Mouse (Mus musculus): ENCODE results near the gene Eepd1. TPM values are rescaled to one million over a fixed set of nuclear protein-coding genes. Genes with fewer than 3 reads are reported as not detected.

Eepd1 gene
- polyA plus RNA-seq, 1 experiment from 2014 or later: 5.8 TPM

DNA sequence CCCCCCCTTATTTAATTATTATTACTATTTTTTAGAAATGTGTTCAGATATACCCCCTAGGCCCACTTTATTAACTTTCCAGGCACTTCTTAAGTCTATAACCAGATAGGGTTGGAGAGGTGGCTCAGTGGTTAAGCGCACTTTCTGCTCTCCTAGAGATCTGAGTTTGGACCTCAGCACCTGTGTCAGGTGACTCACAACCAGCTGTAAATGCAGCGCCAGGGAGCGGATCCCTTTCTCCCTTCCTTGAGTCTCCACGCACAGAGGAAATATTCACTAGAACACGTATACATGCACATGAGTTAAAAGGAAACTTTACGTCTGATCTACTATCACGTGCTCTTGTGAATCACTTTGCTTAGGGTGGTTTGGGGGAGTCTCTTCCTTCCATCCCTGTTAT is 88.7 kb downstream of the Eepd1 start:
- H3K36me3 ChIP-seq (ENCODE audit: control insufficient read depth, insufficient read depth, low read length): no peaks in the 10 kb centered on the region
- H3K4me3 ChIP-seq (ENCODE audit: low read depth, low read length): no peak overlapping the region
- no peaks in the 10 kb centered on the region for H3K4me1 ChIP-seq (replicated peaks; ENCODE audit: control insufficient read depth, insufficient read depth, low read length)
- H3K27me3 ChIP-seq (ENCODE audit: control insufficient read depth, insufficient read depth, low read length): no peaks in the 10 kb centered on the region
- no peak overlapping the region for H3K4me2 ChIP-seq (replicated peaks; ENCODE audit: low read depth, low read length)
- no peak for DNase-seq (ENCODE audit: low spot score)
- 94% methylated on average over 7 of the region's 7 CpGs for WGBS
- ATAC-seq (ENCODE audit: low FRiP score): no peak
- no peak overlapping the region for H3K9ac ChIP-seq (ENCODE audit: low read depth, low read length)
- no peak overlapping the region for H3K27ac ChIP-seq (ENCODE audit: low read depth, low read length)
- no peaks in the 10 kb centered on the region for H3K9me3 ChIP-seq (ENCODE audit: control insufficient read depth, low read length)

DNA sequence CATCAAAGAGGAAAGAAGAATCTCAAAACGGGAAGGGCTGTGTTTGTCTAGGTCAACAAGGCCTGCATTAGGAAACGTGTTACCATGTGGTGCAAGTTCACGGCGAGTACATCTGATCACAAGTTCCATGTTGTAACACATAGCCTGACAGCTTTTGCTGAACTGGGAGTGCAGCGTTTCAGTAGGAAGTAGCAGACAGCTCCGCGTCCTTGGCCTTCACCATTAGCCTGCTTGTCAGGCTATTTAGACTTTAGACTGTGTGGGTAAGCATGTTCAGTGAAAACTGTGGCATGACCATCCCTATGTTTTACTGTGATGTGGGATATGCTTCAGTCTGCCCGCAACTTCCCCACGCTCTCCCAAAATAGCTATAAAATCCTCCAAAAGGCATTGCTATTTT is 89.1 kb downstream of the Eepd1 start:
- Histone ChIP-seq H3K36me3 (ENCODE audit: control insufficient read depth, insufficient read depth, low read length) (no peaks in the 10 kb centered on the region), H3K4me3 (ENCODE audit: low read depth, low read length) (no peak overlapping the region), H3K4me1 (replicated peaks; ENCODE audit: control insufficient read depth, insufficient read depth, low read length) (no peaks in the 10 kb centered on the region), H3K27ac (ENCODE audit: low read depth, low read length) (no peak overlapping the region), H3K9me3 (ENCODE audit: control insufficient read depth, low read length) (no peaks in the 10 kb centered on the region), H3K9ac (ENCODE audit: low read depth, low read length) (no peak overlapping the region), H3K27me3 (ENCODE audit: control insufficient read depth, insufficient read depth, low read length) (no peaks in the 10 kb centered on the region), H3K4me2 (replicated peaks; ENCODE audit: low read depth, low read length) (no peak overlapping the region)
- ATAC-seq (ENCODE audit: low FRiP score): no peak
- DNase-seq (ENCODE audit: low spot score): no peak
- WGBS: 87% methylated on average over 9 of the region's 9 CpGs

DNA sequence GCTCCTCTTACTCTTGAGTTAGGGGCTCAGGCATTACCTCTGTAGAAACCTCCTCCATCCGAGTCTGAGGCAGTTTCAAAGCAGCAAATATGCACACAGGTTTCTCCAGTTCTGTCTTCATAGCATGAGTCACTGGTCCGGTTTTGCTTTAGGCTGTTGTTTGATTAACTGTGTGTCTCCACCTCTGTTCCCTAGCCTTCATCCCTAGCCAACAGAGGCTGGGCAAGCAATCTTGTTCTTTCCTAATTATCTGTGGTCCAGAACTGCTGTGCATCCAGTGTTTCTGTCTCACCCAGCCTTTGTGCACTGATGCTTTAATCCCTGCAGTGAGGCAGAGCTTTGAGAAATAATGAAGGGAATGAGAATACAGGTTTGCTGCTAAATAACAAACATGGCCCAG is 90.0 kb downstream of the Eepd1 start:
- no peak overlapping the region for H3K27ac ChIP-seq (ENCODE audit: low read depth, low read length)
- DNase-seq (ENCODE audit: low spot score): no peak
- H3K9me3 ChIP-seq (ENCODE audit: control insufficient read depth, low read length): no peaks in the 10 kb centered on the region
- H3K36me3 ChIP-seq (ENCODE audit: control insufficient read depth, insufficient read depth, low read length): no peaks in the 10 kb centered on the region
- no peak for ATAC-seq (ENCODE audit: low FRiP score)
- no peak overlapping the region for H3K4me2 ChIP-seq (replicated peaks; ENCODE audit: low read depth, low read length)
- H3K9ac ChIP-seq (ENCODE audit: low read depth, low read length): no peak overlapping the region
- no peaks in the 10 kb centered on the region for H3K27me3 ChIP-seq (ENCODE audit: control insufficient read depth, insufficient read depth, low read length)
- no peak overlapping the region for H3K4me3 ChIP-seq (ENCODE audit: low read depth, low read length)
- 72% methylated on average over 2 of the region's 2 CpGs for WGBS
- H3K4me1 ChIP-seq (replicated peaks; ENCODE audit: control insufficient read depth, insufficient read depth, low read length): no peaks in the 10 kb centered on the region

DNA sequence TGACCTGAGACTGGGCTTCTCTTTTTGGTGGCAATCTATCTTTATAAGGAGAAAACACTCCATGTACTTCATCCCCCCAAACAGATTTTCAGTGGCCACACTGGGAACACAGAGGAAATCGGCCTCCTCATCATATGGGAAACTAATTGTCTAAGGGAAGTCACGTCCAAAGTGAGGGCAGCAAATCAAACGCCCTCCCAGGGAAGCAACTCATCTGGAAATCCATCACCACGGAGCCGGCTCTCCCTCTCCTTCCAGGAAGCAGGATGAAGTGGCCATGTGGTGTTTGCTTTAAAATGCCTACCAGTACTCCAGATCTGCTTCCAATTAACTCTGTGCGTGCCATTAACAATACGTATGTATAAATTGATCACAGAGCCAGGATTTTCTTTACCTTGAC is 92.4 kb downstream of the Eepd1 start:
- no peak overlapping the region for H3K9ac ChIP-seq (ENCODE audit: low read depth, low read length)
- H3K9me3 ChIP-seq (ENCODE audit: control insufficient read depth, low read length): no peaks in the 10 kb centered on the region
- H3K4me2 ChIP-seq (replicated peaks; ENCODE audit: low read depth, low read length): no peak overlapping the region
- DNase-seq (ENCODE audit: low spot score) (peak; percentile 9), ATAC-seq (ENCODE audit: low FRiP score) (no peak)
- no peaks in the 10 kb centered on the region for H3K36me3 ChIP-seq (ENCODE audit: control insufficient read depth, insufficient read depth, low read length)
- no peaks in the 10 kb centered on the region for H3K27me3 ChIP-seq (ENCODE audit: control insufficient read depth, insufficient read depth, low read length)
- H3K27ac ChIP-seq (ENCODE audit: low read depth, low read length): no peak overlapping the region
- H3K4me3 ChIP-seq (ENCODE audit: low read depth, low read length): no peak overlapping the region
- no peaks in the 10 kb centered on the region for H3K4me1 ChIP-seq (replicated peaks; ENCODE audit: control insufficient read depth, insufficient read depth, low read length)
- 51% methylated on average over 7 of the region's 7 CpGs for WGBS

DNA sequence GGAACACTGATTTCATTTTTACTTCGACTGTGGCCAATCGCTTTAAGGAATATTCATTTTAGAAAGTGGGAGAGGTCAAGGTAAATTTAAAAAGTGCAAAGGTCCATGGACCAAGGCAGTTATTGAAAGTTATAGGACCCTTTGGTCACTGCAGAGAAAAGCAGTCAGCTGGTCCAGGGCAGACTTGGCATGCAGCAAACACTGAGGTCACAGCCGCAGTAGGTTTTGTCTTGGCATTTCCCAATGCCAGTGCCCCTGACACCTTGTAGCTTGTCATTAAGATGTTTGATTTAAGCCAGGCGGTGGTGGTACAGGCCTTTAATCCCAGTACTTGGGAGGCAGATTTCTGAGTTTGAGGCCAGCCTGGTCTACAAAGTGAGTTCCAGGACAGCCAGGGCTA is 92.8 kb downstream of the Eepd1 start:
- no peak for ATAC-seq (ENCODE audit: low FRiP score)
- H3K36me3 ChIP-seq (ENCODE audit: control insufficient read depth, insufficient read depth, low read length): no peaks in the 10 kb centered on the region
- 70% methylated on average over 4 of the region's 4 CpGs for WGBS
- H3K4me3 ChIP-seq (ENCODE audit: low read depth, low read length): no peak overlapping the region
- no peaks in the 10 kb centered on the region for H3K4me1 ChIP-seq (replicated peaks; ENCODE audit: control insufficient read depth, insufficient read depth, low read length)
- no peak overlapping the region for H3K4me2 ChIP-seq (replicated peaks; ENCODE audit: low read depth, low read length)
- H3K27ac ChIP-seq (ENCODE audit: low read depth, low read length): no peak overlapping the region
- no peak for DNase-seq (ENCODE audit: low spot score)
- H3K9ac ChIP-seq (ENCODE audit: low read depth, low read length): no peak overlapping the region
- H3K27me3 ChIP-seq (ENCODE audit: control insufficient read depth, insufficient read depth, low read length): no peaks in the 10 kb centered on the region
- H3K9me3 ChIP-seq (ENCODE audit: control insufficient read depth, low read length): no peaks in the 10 kb centered on the region

DNA sequence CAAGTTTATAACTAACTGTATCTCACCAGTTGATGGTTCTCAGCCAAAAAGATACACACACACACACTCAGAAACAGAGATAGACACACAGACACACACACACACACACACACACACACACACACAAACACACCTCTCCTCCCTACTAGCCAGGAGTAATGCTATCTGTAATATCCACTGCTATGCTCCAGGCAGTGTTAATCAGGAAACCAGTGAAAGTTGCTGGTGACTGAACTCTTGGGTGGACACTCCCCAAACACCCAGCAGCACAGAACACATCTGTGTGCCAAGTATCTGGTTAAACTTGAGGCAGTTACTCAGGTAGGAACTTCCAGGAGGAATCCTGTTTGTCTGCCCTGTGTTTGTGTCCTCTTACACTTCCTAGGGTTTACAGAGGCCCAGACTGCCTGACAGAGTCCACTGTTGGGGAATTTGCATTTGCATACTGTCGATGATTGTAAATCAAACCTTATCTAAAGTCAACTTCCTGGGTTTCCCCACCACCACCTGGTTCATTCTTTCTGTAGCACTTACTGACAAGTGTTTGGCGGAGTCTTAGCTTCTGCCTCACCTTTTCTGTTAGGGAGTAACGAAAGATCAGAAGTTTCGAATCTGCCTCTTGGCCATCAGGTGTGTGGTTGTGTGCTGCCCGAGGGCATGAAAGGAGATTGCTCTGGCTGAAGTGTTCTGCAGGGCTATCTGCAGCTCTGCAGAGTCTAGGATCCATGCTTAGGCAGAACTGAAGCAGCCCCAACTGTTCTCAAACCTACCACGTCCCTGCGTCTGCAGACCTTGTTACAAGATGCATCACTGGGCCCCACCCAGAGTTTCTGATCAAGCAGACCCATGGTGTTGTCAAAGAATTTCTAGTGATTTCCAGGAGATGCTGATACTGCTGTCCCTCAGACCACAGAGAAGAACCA is 97.6 kb downstream of the Eepd1 start:
- H3K27me3 ChIP-seq (ENCODE audit: control insufficient read depth, insufficient read depth, low read length): no peaks in the 10 kb centered on the region
- no peak overlapping the region for H3K9ac ChIP-seq (ENCODE audit: low read depth, low read length)
- 91% methylated on average over 7 of the region's 7 CpGs for WGBS
- ATAC-seq (ENCODE audit: low FRiP score) (no peak), DNase-seq (ENCODE audit: low spot score) (no peak)
- H3K27ac ChIP-seq (ENCODE audit: low read depth, low read length): no peak overlapping the region
- no peaks in the 10 kb centered on the region for H3K36me3 ChIP-seq (ENCODE audit: control insufficient read depth, insufficient read depth, low read length)
- H3K4me1 ChIP-seq (replicated peaks; ENCODE audit: control insufficient read depth, insufficient read depth, low read length): no peaks in the 10 kb centered on the region
- H3K9me3 ChIP-seq (ENCODE audit: control insufficient read depth, low read length): no peaks in the 10 kb centered on the region
- H3K4me2 ChIP-seq (replicated peaks; ENCODE audit: low read depth, low read length): no peak overlapping the region
- no peak overlapping the region for H3K4me3 ChIP-seq (ENCODE audit: low read depth, low read length)

DNA sequence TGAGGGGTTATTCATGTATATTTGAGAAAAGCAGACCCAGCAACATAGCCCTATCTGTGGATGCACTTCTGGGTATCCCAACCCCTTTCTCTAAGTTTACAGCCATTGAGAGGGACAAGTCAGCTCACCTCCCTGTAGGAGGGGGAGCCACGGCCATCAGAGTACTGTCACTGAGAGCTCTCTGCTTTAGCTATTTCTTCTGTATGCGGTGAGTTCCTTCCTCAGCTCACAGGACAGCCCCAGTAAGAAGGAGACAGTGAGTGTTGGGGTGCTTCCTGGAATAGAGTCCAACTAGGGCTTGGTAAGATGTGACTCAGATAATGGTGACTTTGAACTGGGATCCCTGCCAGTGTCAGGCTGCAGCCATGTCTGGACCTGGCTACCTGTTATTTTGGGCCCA is 102.3 kb downstream of the Eepd1 start:
- 98% methylated on average over 2 of the region's 2 CpGs for WGBS
- Histone ChIP-seq H3K27ac (ENCODE audit: low read depth, low read length) (no peak overlapping the region), H3K4me2 (replicated peaks; ENCODE audit: low read depth, low read length) (no peak overlapping the region), H3K4me3 (ENCODE audit: low read depth, low read length) (no peak overlapping the region), H3K27me3 (ENCODE audit: control insufficient read depth, insufficient read depth, low read length) (no peaks in the 10 kb centered on the region), H3K4me1 (replicated peaks; ENCODE audit: control insufficient read depth, insufficient read depth, low read length) (no peaks in the 10 kb centered on the region), H3K36me3 (ENCODE audit: control insufficient read depth, insufficient read depth, low read length) (no peaks in the 10 kb centered on the region), H3K9me3 (ENCODE audit: control insufficient read depth, low read length) (no peaks in the 10 kb centered on the region), H3K9ac (ENCODE audit: low read depth, low read length) (no peak overlapping the region)
- no peak for ATAC-seq (ENCODE audit: low FRiP score)
- no peak for DNase-seq (ENCODE audit: low spot score)

DNA sequence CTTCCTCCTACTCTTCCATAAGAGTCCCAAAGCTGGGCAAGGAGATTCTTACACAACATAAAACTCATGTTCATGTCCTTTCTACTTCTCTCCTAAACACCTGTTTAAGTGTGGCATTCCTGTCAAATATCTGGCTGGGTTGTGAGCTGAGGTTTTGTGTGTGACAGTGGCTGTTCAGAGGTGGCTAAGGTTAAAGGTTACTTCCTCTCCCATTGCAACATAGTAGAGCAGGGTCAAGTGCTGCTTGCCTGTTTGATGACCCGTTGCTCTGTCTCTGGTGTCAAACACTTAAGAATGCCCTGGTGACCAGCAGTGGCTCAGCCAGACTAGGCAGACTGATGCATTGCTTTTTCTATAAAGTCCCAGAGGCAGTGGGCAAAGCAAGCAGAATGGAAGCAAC is 104.3 kb downstream of the Eepd1 start:
- 58% methylated on average over 1 of the region's 1 CpGs for WGBS
- no peak for DNase-seq (ENCODE audit: low spot score)
- Histone ChIP-seq H3K4me3 (ENCODE audit: low read depth, low read length) (no peak overlapping the region), H3K4me1 (replicated peaks; ENCODE audit: control insufficient read depth, insufficient read depth, low read length) (no peaks in the 10 kb centered on the region), H3K36me3 (ENCODE audit: control insufficient read depth, insufficient read depth, low read length) (no peaks in the 10 kb centered on the region), H3K27me3 (ENCODE audit: control insufficient read depth, insufficient read depth, low read length) (no peaks in the 10 kb centered on the region), H3K9me3 (ENCODE audit: control insufficient read depth, low read length) (no peaks in the 10 kb centered on the region), H3K27ac (ENCODE audit: low read depth, low read length) (no peak overlapping the region), H3K4me2 (replicated peaks; ENCODE audit: low read depth, low read length) (no peak overlapping the region), H3K9ac (ENCODE audit: low read depth, low read length) (no peak overlapping the region)
- no peak for ATAC-seq (ENCODE audit: low FRiP score)

DNA sequence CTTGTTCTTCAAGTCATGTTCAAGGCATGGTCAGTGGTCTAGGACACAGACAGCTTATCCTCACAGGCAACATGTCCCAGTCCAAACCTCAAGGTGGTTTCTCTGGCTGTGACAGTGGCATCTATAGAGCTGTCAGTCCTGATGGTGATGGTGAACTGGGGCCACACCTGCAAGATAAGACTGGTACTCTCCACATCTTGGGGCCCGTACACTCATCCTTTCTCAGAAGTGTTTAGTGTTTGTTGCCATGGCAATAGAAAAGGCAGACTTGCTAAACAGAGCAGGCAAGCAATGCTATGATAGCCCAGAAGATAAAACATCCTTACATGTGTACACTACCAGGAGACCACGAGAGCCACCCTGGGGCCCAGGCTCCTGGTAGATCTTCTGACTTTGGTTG is 107.2 kb downstream of the Eepd1 start:
- no peak overlapping the region for H3K27ac ChIP-seq (ENCODE audit: low read depth, low read length)
- no peaks in the 10 kb centered on the region for H3K9me3 ChIP-seq (ENCODE audit: control insufficient read depth, low read length)
- H3K4me2 ChIP-seq (replicated peaks; ENCODE audit: low read depth, low read length): no peak overlapping the region
- DNase-seq (ENCODE audit: low spot score) (no peak), ATAC-seq (ENCODE audit: low FRiP score) (no peak)
- H3K9ac ChIP-seq (ENCODE audit: low read depth, low read length): no peak overlapping the region
- no peaks in the 10 kb centered on the region for H3K27me3 ChIP-seq (ENCODE audit: control insufficient read depth, insufficient read depth, low read length)
- 96% methylated on average over 2 of the region's 2 CpGs for WGBS
- H3K36me3 ChIP-seq (ENCODE audit: control insufficient read depth, insufficient read depth, low read length): no peaks in the 10 kb centered on the region
- H3K4me3 ChIP-seq (ENCODE audit: low read depth, low read length): no peak overlapping the region
- H3K4me1 ChIP-seq (replicated peaks; ENCODE audit: control insufficient read depth, insufficient read depth, low read length): no peaks in the 10 kb centered on the region
